Mouse (Mus musculus): ENCODE data around the gene Pax5. TPM values are rescaled to one million over a fixed set of nuclear protein-coding genes. Genes with fewer than 3 reads are reported as not detected.

Gene Pax5
- total and polyA plus RNA-seq, 3 experiments: not detected

DNA sequence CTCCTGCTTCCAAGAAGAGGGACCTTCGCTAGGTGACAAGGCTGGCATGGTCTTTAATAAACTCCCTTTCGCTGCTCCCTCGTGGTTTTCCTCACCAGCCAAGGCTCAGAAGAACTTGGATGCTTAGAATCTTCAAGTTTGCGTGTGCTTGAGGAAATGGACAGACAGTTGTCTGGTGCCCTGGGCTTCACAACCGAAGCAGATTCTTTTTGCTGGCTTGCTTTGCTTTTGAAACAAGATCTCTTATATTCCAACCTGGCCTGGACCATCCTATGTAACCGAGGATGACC lies 45.6 kb downstream of the Pax5 start:
- Histone ChIP-seq H3K4me1 (ENCODE audit: control insufficient read depth in 1 of 2, insufficient read depth in 2 of 2, low read length in 2 of 2) (no peaks in the 10 kb centered on the region), H3K4me3 (ENCODE audit: control insufficient read depth in 1 of 2, insufficient read depth in 1 of 2, low read depth in 2 of 2, low read length in 2 of 2) (no peak overlapping the region), H3K9me3 (replicated peaks; ENCODE audit: insufficient read depth, low read length) (no peaks in the 10 kb centered on the region), H3K27me3 (ENCODE audit: control insufficient read depth in 1 of 2, insufficient read depth in 2 of 2, low read length in 2 of 2) (peaks cover 0 to 1% of the 10 kb centered on the region in 2 experiments; a peak in 2 of 4 replicates), H3K79me2 (ENCODE audit: control insufficient read depth, insufficient read depth, low read length, poor library complexity) (no peaks in the 10 kb centered on the region), H3K27ac (ENCODE audit: control insufficient read depth, low read depth, low read length) (no peak overlapping the region), H3K9ac (ENCODE audit: control insufficient read depth, low read depth, low read length, poor library complexity, severe bottlenecking) (no peak overlapping the region), H3K36me3 (ENCODE audit: control insufficient read depth in 1 of 2, insufficient read depth in 2 of 2, low read length in 2 of 2) (no peaks in the 10 kb centered on the region)
- no peak for DNase-seq (ENCODE audit: low read depth, low spot score)
- TF ChIP-seq JUND (IDR thresholded peaks at IDR 0.05; ENCODE audit: low read depth, low read length) (no peak), GABPA (IDR thresholded peaks at IDR 0.05; ENCODE audit: low read depth, low read length) (no peak), MAFK (IDR thresholded peaks at IDR 0.05; ENCODE audit: borderline replicate concordance, low read depth, low read length) (no peak), E2F4 (IDR thresholded peaks at IDR 0.05; ENCODE audit: borderline replicate concordance, low read depth, low read length) (no peak), GATA1 (IDR thresholded peaks at IDR 0.05; ENCODE audit: low read depth, low read length) (no peak), EP300 (IDR thresholded peaks at IDR 0.05; ENCODE audit: low read depth in 1 of 2, low read length in 2 of 2) (no peak), ZNF384 (IDR thresholded peaks at IDR 0.05; ENCODE audit: low read depth, low read length) (no peak), TBP (IDR thresholded peaks at IDR 0.05; ENCODE audit: low read depth, low read length) (no peak), CHD1 (IDR thresholded peaks at IDR 0.05; ENCODE audit: low read depth, low read length) (no peak), MAX (IDR thresholded peaks at IDR 0.05; ENCODE audit: low read length) (no peak), KAT2A (conservative IDR thresholded peaks at IDR 0.05; ENCODE audit: low read depth, low read length) (no peak), BHLHE40 (IDR thresholded peaks at IDR 0.05; ENCODE audit: borderline replicate concordance, low read depth, low read length) (no peak), MYC (IDR thresholded peaks at IDR 0.05; ENCODE audit: low read depth, low read length) (no peak), CTCF (IDR thresholded peaks at IDR 0.05 in 2 of 3, conservative IDR thresholded peaks at IDR 0.05 in 1 of 3; ENCODE audit: control insufficient read depth in 1 of 3, insufficient read depth in 1 of 3, low read depth in 2 of 3, low read length in 3 of 3, poor library complexity in 1 of 3, severe bottlenecking in 1 of 3) (no peak)

- peaks cover 0 to 1% of the 10 kb centered on the region in 2 experiments; a peak in 2 of 4 replicates for H3K27me3 ChIP-seq (ENCODE audit: control insufficient read depth in 1 of 2, insufficient read depth in 2 of 2, low read length in 2 of 2)
- no peaks in the 10 kb centered on the region for H3K79me2 ChIP-seq (ENCODE audit: control insufficient read depth, insufficient read depth, low read length, poor library complexity)
- no peak for DNase-seq (ENCODE audit: low read depth, low spot score)
- H3K4me1 ChIP-seq (ENCODE audit: control insufficient read depth in 1 of 2, insufficient read depth in 2 of 2, low read length in 2 of 2): no peaks in the 10 kb centered on the region
- TF ChIP-seq UBTF (IDR thresholded peaks at IDR 0.05; ENCODE audit: borderline replicate concordance, insufficient read depth, low read depth, low read length): no peak
- no peak for TF ChIP-seq SIN3A (IDR thresholded peaks at IDR 0.05; ENCODE audit: low read length)
- no peak for TF ChIP-seq NRF1 (IDR thresholded peaks at IDR 0.05; ENCODE audit: insufficient read depth, low read depth, low read length, poor library complexity, severe bottlenecking)
- TF ChIP-seq HCFC1 (IDR thresholded peaks at IDR 0.05; ENCODE audit: low read depth, low read length): no peak
- TF ChIP-seq CHD1 (IDR thresholded peaks at IDR 0.05; ENCODE audit: low read depth, low read length): no peak
- TF ChIP-seq NELFE (IDR thresholded peaks at IDR 0.05; ENCODE audit: low read depth, low read length): no peak
- no peak for TF ChIP-seq POLR2AphosphoS2 (IDR thresholded peaks at IDR 0.05; ENCODE audit: low read length)
- TF ChIP-seq EP300 (IDR thresholded peaks at IDR 0.05; ENCODE audit: low read depth in 1 of 2, low read length in 2 of 2): no peak
- H3K4me3 ChIP-seq (ENCODE audit: control insufficient read depth in 1 of 2, insufficient read depth in 1 of 2, low read depth in 2 of 2, low read length in 2 of 2): no peak overlapping the region
- H3K9me3 ChIP-seq (replicated peaks; ENCODE audit: insufficient read depth, low read length): no peaks in the 10 kb centered on the region
- H3K36me3 ChIP-seq (ENCODE audit: control insufficient read depth in 1 of 2, insufficient read depth in 2 of 2, low read length in 2 of 2): no peaks in the 10 kb centered on the region
- H3K9ac ChIP-seq (ENCODE audit: control insufficient read depth, low read depth, low read length, poor library complexity, severe bottlenecking): no peak overlapping the region
- no peak overlapping the region for H3K27ac ChIP-seq (ENCODE audit: control insufficient read depth, low read depth, low read length)
Measured at GRCm38 (mm10) chr4:44664004-44664766, 46.1 kb downstream of the Pax5 start.

All from MEL (cell line).